ENCODE assay signal across 23 mouse cellular contexts in the genomic region with DNA sequence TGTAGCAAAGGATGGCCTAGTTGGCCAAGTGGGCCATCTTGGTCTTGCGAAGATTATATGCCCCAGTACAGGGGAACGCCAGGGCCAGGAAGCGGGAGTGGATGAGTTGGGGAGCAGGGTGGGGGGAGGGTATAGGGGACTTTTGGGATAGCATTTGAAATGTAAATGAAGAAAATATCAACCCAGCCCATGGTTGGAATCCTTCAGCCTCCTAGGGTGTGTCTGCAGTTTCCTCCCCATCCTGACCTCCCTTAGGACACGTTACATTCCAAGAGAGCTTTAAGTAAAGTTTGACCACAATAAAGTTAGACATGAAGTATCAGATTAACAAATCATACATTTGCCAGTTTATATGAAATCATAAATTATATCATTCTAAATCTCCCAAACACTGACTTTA.
DNase-seq lines count a peak whose midpoint lies in the region; ATAC-seq lines count a peak whose summit lies in the region.
"Had no signal": no experiment of that assay in that cellular context is flagged by ENCODE, and none has a peak within 500 bp of the region (broad histone marks: within the 10 kb centered on the region; RNA-seq: fewer than 3 reads in every experiment).

No protein-coding gene starts in this region.

- H3K9me3 ChIP-seq in hindbrain, embryonic 13.5 days = no peaks in the 10 kb centered on the region
- no peaks in the 10 kb centered on the region for H3K9me3 ChIP-seq in midbrain, embryonic 14.5 days (ENCODE audit: control insufficient read depth, low read length)
- H3K9me3 ChIP-seq: G1E had no signal

- H3K4me1 ChIP-seq in hindbrain, embryonic 13.5 days (replicated peaks) = no peaks in the 10 kb centered on the region
- no peaks in the 10 kb centered on the region for H3K4me1 ChIP-seq in midbrain, embryonic 14.5 days (ENCODE audit: control insufficient read depth, insufficient read depth, low read length)

- no peak for ATAC-seq in hindbrain, embryonic 13.5 days (ENCODE audit: low FRiP score)
- ATAC-seq in midbrain, embryonic 14.5 days (ENCODE audit: low FRiP score, low TSS enrichment) = no peak
- ATAC-seq: activated CD4-positive, CD25-positive, alpha-beta regulatory T cell, adult 4 months; CD4-positive, CD25-positive, alpha-beta regulatory T cell, adult 4 months; Patski had no signal

- H3K4me2 ChIP-seq in hindbrain, embryonic 13.5 days = no peak overlapping the region
- no peak overlapping the region for H3K4me2 ChIP-seq in midbrain, embryonic 14.5 days (ENCODE audit: low read length)

- no peak overlapping the region for H3K4me3 ChIP-seq in hindbrain, embryonic 13.5 days
- no peak overlapping the region for H3K4me3 ChIP-seq in midbrain, embryonic 14.5 days (replicated peaks; ENCODE audit: low read depth, low read length)

- peak; percentile 6 for DNase-seq in heart, adult 11 months
- DNase-seq in heart, adult 8-10 months (ENCODE audit: low spot score) = no peak
- peak; percentile 70 for DNase-seq in ES-CJ7 (ENCODE audit: low read depth, low spot score)
- DNase-seq in R1 (ENCODE audit: low read depth, low spot score) = peak; percentile 78
- DNase-seq in midbrain, embryonic 14.5 days = no peak
- DNase-seq: adrenal gland, adult 2 months; adrenal gland, adult 8-10 months; adrenal gland, postnatal 10 days; adrenal gland, postnatal 14 days; adrenal gland, postnatal 25 days; adrenal gland, postnatal 36 days; B cell, adult 2 months; cerebellum, adult 11 months; cerebellum, adult 11-12 months; cerebellum, adult 18-20 months; cerebellum, adult 2 months; cerebellum, adult 8-10 months had no signal

- H3K9ac ChIP-seq in hindbrain, embryonic 13.5 days = no peak overlapping the region
- no peak overlapping the region for H3K9ac ChIP-seq in midbrain, embryonic 14.5 days (replicated peaks; ENCODE audit: low read length)

- no peak overlapping the region for H3K27ac ChIP-seq in hindbrain, embryonic 13.5 days
- H3K27ac ChIP-seq in midbrain, embryonic 14.5 days (replicated peaks; ENCODE audit: low read depth, low read length) = no peak overlapping the region

- H3K27me3 ChIP-seq in hindbrain, embryonic 13.5 days = no peaks in the 10 kb centered on the region
- H3K27me3 ChIP-seq in midbrain, embryonic 14.5 days (ENCODE audit: control insufficient read depth, insufficient read depth, low read length) = no peaks in the 10 kb centered on the region
- H3K27me3 ChIP-seq: CH12.LX, Patski had no signal

- 95% methylated on average over 4 of the region's 4 CpGs for WGBS in hindbrain, embryonic 13.5 days
- WGBS in midbrain, embryonic 14.5 days = 94% methylated on average over 4 of the region's 4 CpGs

- H3K36me3 ChIP-seq in hindbrain, embryonic 13.5 days = no peaks in the 10 kb centered on the region
- no peaks in the 10 kb centered on the region for H3K36me3 ChIP-seq in midbrain, embryonic 14.5 days (ENCODE audit: control insufficient read depth, insufficient read depth, low read length)
- H3K36me3 ChIP-seq: G1E had no signal

Comparison
In these comparisons a context has a peak if more than half of its experiments do, and no peak if none do; other contexts are left out.
1. DNase-seq: peak in heart, adult 11 months (single experiment), ES-CJ7 (single experiment) and R1 (single experiment); none in heart, adult 8-10 months (single experiment) and midbrain, embryonic 14.5 days (single experiment).